Mouse (Mus musculus) forebrain, postnatal 0 days (tissue): ENCODE measurements around the gene 2310039H08Rik. TPM values are rescaled to one million over a fixed set of nuclear protein-coding genes. Genes with fewer than 3 reads are reported as not detected.

Source experiments
- ATAC-seq: fragments of 200-750 bp; cut with Nextera tagmentation; 2 replicates; pipeline ENCODE4 v1.8.0; 2017; ENCODE audit warnings: mild to moderate bottlenecking, moderate library complexity
- DNase-seq: peaks from one replicate; pipeline ENCODE4 v3.0.0-alpha.2; 2015
- H3K27ac ChIP-seq: fragments of 300-500 bp; sonication (generic); 2 replicates; pipeline ENCODE4 v1.5.1; 2014; ENCODE audit warnings: low read depth, mild to moderate bottlenecking, antibody characterized with exemption, low read length, moderate library complexity, mixed read lengths
- H3K27me3 ChIP-seq: fragments of 300-500 bp; sonication (generic); 2 replicates; pipeline ENCODE4 v1.6.1; 2014; ENCODE audit warnings: mild to moderate bottlenecking, low read length, mixed read lengths; ENCODE audit not compliant: insufficient read depth
- H3K36me3 ChIP-seq: fragments of 300-500 bp; sonication (generic); 2 replicates; pipeline ENCODE4 v1.6.1; 2014; ENCODE audit warnings: mild to moderate bottlenecking, moderate library complexity; ENCODE audit not compliant: insufficient read depth
- H3K4me1 ChIP-seq: fragments of 300-500 bp; sonication (generic); 2 replicates; pipeline ENCODE4 v1.6.1; 2014; ENCODE audit warnings: antibody characterized with exemption; ENCODE audit not compliant: insufficient read depth
- H3K4me2 ChIP-seq: fragments of 300-500 bp; sonication (generic); 2 replicates; pipeline ENCODE4 v1.6.1; 2014; ENCODE audit warnings: low read depth, mild to moderate bottlenecking, moderate library complexity
- H3K4me3 ChIP-seq: fragments of 300-500 bp; sonication (generic); 2 replicates; pipeline ENCODE4 v1.5.1; 2014; ENCODE audit warnings: low read depth, low read length, mixed read lengths
- H3K9ac ChIP-seq: fragments of 300-500 bp; sonication (generic); 2 replicates; pipeline ENCODE4 v1.6.1; 2014; ENCODE audit warnings: mild to moderate bottlenecking
- H3K9me3 ChIP-seq: fragments of 300-500 bp; sonication (generic); 2 replicates; pipeline ENCODE4 v1.6.1; 2016; ENCODE audit warnings: low read length
- CTCF ChIP-seq: sonication (generic); IDR thresholded peaks from 2 replicates; pipeline ENCODE4 v1.5.1; 2016; ENCODE audit warnings: antibody characterized with exemption, control low read depth, low read depth
- WGBS: fragments of 180-500 bp; shearing (Covaris S2); extraction: QIAGEN DNeasy Blood & Tissue Kit; methylation state at CpG from one replicate; pipeline ENCODE4 v1.1.7; 2014; 5-methylcytosine and 5-hydroxymethylcytosine counted together
- polyA plus RNA-seq: library from polyadenylated mRNA; unstranded; fragments of >200 nt; fragmentation: Nextera tagmentation; extraction: Ambion mirVana; gene quantifications from 2 replicates; pipeline ENCODE4 v1.2.1, GENCODE M21; 2015
- total RNA-seq: library from RNA; depleted of rRNA; stranded (reverse); fragments of >200 nt; gene quantifications from 2 replicates; pipeline ENCODE4 v1.2.3, GENCODE M21; 2014

Gene 2310039H08Rik
- total and polyA plus RNA-seq, 2 experiments from 2014 or later: 42.7 to 67.1 TPM

GRCm38 (mm10) chr17:46799680-46800079 is 27.2 kb downstream of the 2310039H08Rik start:
- H3K4me3 ChIP-seq: no peak overlapping the region
- H3K9ac ChIP-seq: no peak overlapping the region
- TF ChIP-seq CTCF: no peak
- 76% methylated on average over 10 of the region's 10 CpGs for WGBS
- no peak for DNase-seq
- no peaks in the 10 kb centered on the region for H3K27me3 ChIP-seq
- no peaks in the 10 kb centered on the region for H3K4me1 ChIP-seq
- H3K4me2 ChIP-seq: no peak overlapping the region
- peaks cover 45% of the 10 kb centered on the region for H3K36me3 ChIP-seq
- H3K27ac ChIP-seq: no peak overlapping the region
- no peaks in the 10 kb centered on the region for H3K9me3 ChIP-seq
- no peak for ATAC-seq

GRCm38 (mm10) chr17:46801761-46802160 is 29.3 kb downstream of the 2310039H08Rik start:
- Histone ChIP-seq H3K4me2 (no peak overlapping the region), H3K27ac (no peak overlapping the region), H3K4me1 (no peaks in the 10 kb centered on the region), H3K36me3 (peaks cover 57% of the 10 kb centered on the region), H3K9ac (no peak overlapping the region), H3K4me3 (no peak overlapping the region), H3K27me3 (no peaks in the 10 kb centered on the region), H3K9me3 (no peaks in the 10 kb centered on the region)
- 90% methylated on average over 6 of the region's 6 CpGs for WGBS
- DNase-seq: no peak
- no peak for TF ChIP-seq CTCF
- no peak for ATAC-seq

GRCm38 (mm10) chr17:46808376-46808775 is 35.9 kb downstream of the 2310039H08Rik start:
- Histone ChIP-seq H3K9me3 (no peaks in the 10 kb centered on the region), H3K4me2 (no peak overlapping the region), H3K4me3 (no peak overlapping the region), H3K4me1 (no peaks in the 10 kb centered on the region), H3K36me3 (peaks cover 68% of the 10 kb centered on the region), H3K27me3 (no peaks in the 10 kb centered on the region), H3K9ac (no peak overlapping the region), H3K27ac (no peak overlapping the region)
- WGBS: 88% methylated on average over 10 of the region's 10 CpGs
- DNase-seq (no peak), ATAC-seq (no peak)
- no peak for TF ChIP-seq CTCF

GRCm38 (mm10) chr17:46809131-46809830 is 36.8 kb downstream of the 2310039H08Rik start:
- Histone ChIP-seq H3K27ac (no peak overlapping the region), H3K4me1 (no peaks in the 10 kb centered on the region), H3K4me3 (no peak overlapping the region), H3K9me3 (no peaks in the 10 kb centered on the region), H3K27me3 (no peaks in the 10 kb centered on the region), H3K9ac (no peak overlapping the region), H3K4me2 (no peak overlapping the region), H3K36me3 (peaks cover 76% of the 10 kb centered on the region)
- 86% methylated on average over 6 of the region's 6 CpGs for WGBS
- DNase-seq (no peak), ATAC-seq (no peak)
- no peak for TF ChIP-seq CTCF

GRCm38 (mm10) chr17:46810672-46811071 is 38.2 kb downstream of the 2310039H08Rik start:
- Histone ChIP-seq H3K27ac (no peak overlapping the region), H3K4me3 (no peak overlapping the region), H3K36me3 (peaks cover 76% of the 10 kb centered on the region), H3K9me3 (no peaks in the 10 kb centered on the region), H3K4me2 (no peak overlapping the region), H3K27me3 (no peaks in the 10 kb centered on the region), H3K9ac (no peak overlapping the region), H3K4me1 (no peaks in the 10 kb centered on the region)
- ATAC-seq (no peak), DNase-seq (no peak)
- no peak for TF ChIP-seq CTCF
- WGBS: 89% methylated on average over 3 of the region's 3 CpGs

GRCm38 (mm10) chr17:46812442-46812841 is 40.0 kb downstream of the 2310039H08Rik start:
- no peak overlapping the region for H3K4me2 ChIP-seq
- DNase-seq: no peak
- H3K4me1 ChIP-seq: no peaks in the 10 kb centered on the region
- H3K4me3 ChIP-seq: no peak overlapping the region
- no peaks in the 10 kb centered on the region for H3K9me3 ChIP-seq
- H3K27ac ChIP-seq: no peak overlapping the region
- no peak overlapping the region for H3K9ac ChIP-seq
- 81% methylated on average over 1 of the region's 1 CpGs for WGBS
- ATAC-seq: no peak
- H3K27me3 ChIP-seq: no peaks in the 10 kb centered on the region
- H3K36me3 ChIP-seq: peaks cover 68% of the 10 kb centered on the region
- no peak for TF ChIP-seq CTCF

GRCm38 (mm10) chr17:46813637-46814036 is 41.2 kb downstream of the 2310039H08Rik start:
- Histone ChIP-seq H3K4me3 (no peak overlapping the region), H3K27ac (no peak overlapping the region), H3K4me1 (no peaks in the 10 kb centered on the region), H3K36me3 (peaks cover 68% of the 10 kb centered on the region), H3K9me3 (no peaks in the 10 kb centered on the region), H3K27me3 (no peaks in the 10 kb centered on the region), H3K9ac (no peak overlapping the region), H3K4me2 (no peak overlapping the region)
- TF ChIP-seq CTCF: no peak
- no peak for ATAC-seq
- 91% methylated on average over 8 of the region's 8 CpGs for WGBS
- DNase-seq: no peak
